Comparison of ENCODE assay signal across 9 mouse cellular contexts in the genomic region with DNA sequence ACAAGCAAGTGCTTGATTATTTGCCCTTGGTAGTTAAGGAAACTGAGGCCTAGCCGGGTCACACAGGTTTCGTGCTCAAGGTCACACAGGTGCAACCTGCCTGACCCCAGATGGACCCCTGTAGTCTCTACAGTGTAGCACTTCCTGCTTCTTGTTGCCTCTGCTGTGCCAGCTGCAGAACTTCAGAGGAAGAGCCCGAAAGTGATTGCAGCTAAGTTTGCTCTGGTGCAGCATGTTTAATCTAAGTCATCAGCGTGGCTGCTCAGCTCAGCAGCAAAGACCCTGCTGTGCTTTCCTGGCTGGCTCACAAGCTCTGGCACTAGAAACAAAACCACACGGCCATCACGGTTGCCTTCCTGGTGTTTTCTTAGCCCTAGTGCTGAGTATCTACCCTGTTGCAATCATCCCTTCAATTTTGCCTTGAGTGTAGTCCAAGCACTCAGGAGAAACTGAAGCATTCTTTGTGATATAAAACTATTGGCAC.
DNase-seq lines count a peak whose midpoint lies in the region; ATAC-seq lines count a peak whose summit lies in the region.
"Had no signal": no experiment of that assay in that cellular context is flagged by ENCODE, and none has a peak within 500 bp of the region (broad histone marks: within the 10 kb centered on the region; RNA-seq: fewer than 3 reads in every experiment).

No protein-coding gene starts in this region.

- H3K27me3 ChIP-seq in hindbrain, embryonic 16.5 days (replicated peaks; ENCODE audit: control insufficient read depth, insufficient read depth, low read length) = peaks cover 9% of the 10 kb centered on the region; the same call in 1 of the 2 replicates
- H3K27me3 ChIP-seq in hindbrain, embryonic 11.5 days (ENCODE audit: control insufficient read depth, insufficient read depth, low read length) = no peaks in the 10 kb centered on the region
- no peaks in the 10 kb centered on the region for H3K27me3 ChIP-seq in liver, embryonic 13.5 days
- H3K27me3 ChIP-seq in forebrain, embryonic 13.5 days = peaks cover 17% of the 10 kb centered on the region

- no peak for ATAC-seq in hindbrain, embryonic 16.5 days
- no peak for ATAC-seq in hindbrain, embryonic 11.5 days (ENCODE audit: low FRiP score)
- ATAC-seq in liver, embryonic 13.5 days (ENCODE audit: low read depth) = no peak
- no peak for ATAC-seq in forebrain, embryonic 13.5 days
- ATAC-seq: midbrain, embryonic 13.5 days had no signal

- no peak overlapping the region; the same call in 1 of the 2 replicates for H3K4me2 ChIP-seq in hindbrain, embryonic 16.5 days (ENCODE audit: low read length)
- H3K4me2 ChIP-seq in hindbrain, embryonic 11.5 days (replicated peaks; ENCODE audit: low read depth, low read length) = no peak overlapping the region
- peak overlapping the region; percentile 98 for H3K4me2 ChIP-seq in liver, embryonic 13.5 days
- H3K4me2 ChIP-seq in forebrain, embryonic 13.5 days = no peak overlapping the region
- H3K4me2 ChIP-seq: midbrain, embryonic 13.5 days had no signal

- H3K9me3 ChIP-seq in hindbrain, embryonic 16.5 days (ENCODE audit: control insufficient read depth, low read length) = no peaks in the 10 kb centered on the region
- H3K9me3 ChIP-seq in hindbrain, embryonic 11.5 days (ENCODE audit: control insufficient read depth, low read length) = no peaks in the 10 kb centered on the region
- H3K9me3 ChIP-seq in liver, embryonic 13.5 days (replicated peaks) = no peaks in the 10 kb centered on the region
- no peaks in the 10 kb centered on the region for H3K9me3 ChIP-seq in forebrain, embryonic 13.5 days (replicated peaks)
- H3K9me3 ChIP-seq: midbrain, embryonic 13.5 days had no signal

- H3K9ac ChIP-seq in hindbrain, embryonic 16.5 days (ENCODE audit: low read depth, low read length) = no peak overlapping the region
- H3K9ac ChIP-seq in hindbrain, embryonic 11.5 days (ENCODE audit: low read depth, low read length) = no peak overlapping the region
- H3K9ac ChIP-seq in liver, embryonic 13.5 days = peak overlapping the region; percentile 96
- H3K9ac ChIP-seq in forebrain, embryonic 13.5 days = no peak overlapping the region
- H3K9ac ChIP-seq: midbrain, embryonic 13.5 days had no signal

- peaks cover 16% of the 10 kb centered on the region for H3K4me1 ChIP-seq in hindbrain, embryonic 16.5 days (ENCODE audit: control insufficient read depth, insufficient read depth, low read depth, low read length)
- peaks cover 7% of the 10 kb centered on the region; the same call in 1 of the 2 replicates for H3K4me1 ChIP-seq in hindbrain, embryonic 11.5 days (replicated peaks; ENCODE audit: control insufficient read depth, insufficient read depth, low read length)
- peaks cover 70% of the 10 kb centered on the region for H3K4me1 ChIP-seq in liver, embryonic 13.5 days (replicated peaks)
- H3K4me1 ChIP-seq in forebrain, embryonic 13.5 days = peaks cover 28% of the 10 kb centered on the region

- DNase-seq in hindbrain, embryonic 11.5 days (ENCODE audit: low spot score) = no peak
- peak; percentile 72 for DNase-seq in ES-CJ7 (ENCODE audit: low read depth, low spot score)
- DNase-seq in liver, embryonic 13.5 days = no peak
- DNase-seq in thymus, adult 18-20 months = peak; percentile 67 to 82
- DNase-seq in frontal cortex, postnatal 25 days (ENCODE audit: low spot score in 2 of 2) = no peak
- DNase-seq in right cerebral cortex, postnatal 25 days = no peak

- H3K4me3 ChIP-seq in hindbrain, embryonic 16.5 days (ENCODE audit: low read length) = no peak overlapping the region
- H3K4me3 ChIP-seq in hindbrain, embryonic 11.5 days (ENCODE audit: low read depth, low read length) = no peak overlapping the region
- peak overlapping the region; percentile 87 for H3K4me3 ChIP-seq in liver, embryonic 13.5 days (replicated peaks)
- no peak overlapping the region for H3K4me3 ChIP-seq in forebrain, embryonic 13.5 days
- H3K4me3 ChIP-seq: midbrain, embryonic 13.5 days had no signal

- WGBS in hindbrain, embryonic 16.5 days = 56% methylated on average over 6 of the region's 6 CpGs
- WGBS in hindbrain, embryonic 11.5 days = 51% methylated on average over 6 of the region's 6 CpGs
- 23% methylated on average over 6 of the region's 6 CpGs for WGBS in liver, embryonic 13.5 days (ENCODE audit: insufficient replicate concordance)
- WGBS in forebrain, embryonic 13.5 days = 72% methylated on average over 6 of the region's 6 CpGs

- H3K27ac ChIP-seq in hindbrain, embryonic 16.5 days (ENCODE audit: low read depth, low read length) = 0 out of 2 replicates have a peak overlapping the region, but pooled peaks have one; percentile 5
- no peak overlapping the region for H3K27ac ChIP-seq in hindbrain, embryonic 11.5 days (ENCODE audit: low read depth, low read length)
- peak overlapping the region; percentile 100 for H3K27ac ChIP-seq in liver, embryonic 13.5 days
- H3K27ac ChIP-seq in forebrain, embryonic 13.5 days = no peak overlapping the region
- H3K27ac ChIP-seq: midbrain, embryonic 13.5 days had no signal

- H3K36me3 ChIP-seq in hindbrain, embryonic 16.5 days (ENCODE audit: control insufficient read depth, insufficient read depth, low read length) = no peaks in the 10 kb centered on the region
- H3K36me3 ChIP-seq in hindbrain, embryonic 11.5 days (ENCODE audit: control insufficient read depth, insufficient read depth, low read length) = no peaks in the 10 kb centered on the region
- H3K36me3 ChIP-seq in liver, embryonic 13.5 days = peaks cover 15% of the 10 kb centered on the region
- H3K36me3 ChIP-seq in forebrain, embryonic 13.5 days (ENCODE audit: poor library complexity, severe bottlenecking) = no peaks in the 10 kb centered on the region
- H3K36me3 ChIP-seq: midbrain, embryonic 13.5 days had no signal

Comparison
In these comparisons a context has a peak if more than half of its experiments do, and no peak if none do; other contexts are left out.
1. H3K27ac ChIP-seq: peak in hindbrain, embryonic 16.5 days (single experiment) and liver, embryonic 13.5 days (single experiment); none in hindbrain, embryonic 11.5 days (single experiment) and forebrain, embryonic 13.5 days (single experiment).
2. DNase-seq: peak in ES-CJ7 (single experiment) and thymus, adult 18-20 months (2 of 2); none in hindbrain, embryonic 11.5 days (single experiment), liver, embryonic 13.5 days (single experiment), frontal cortex, postnatal 25 days (0 of 2) and right cerebral cortex, postnatal 25 days (single experiment).